Comparison of ENCODE assay signal across 20 mouse cellular contexts in genomic region chr9:7978502-7978901, GRCm38 (mm10). TPM values are rescaled to one million over a fixed set of nuclear protein-coding genes. Genes with fewer than 3 reads are reported as not detected.
DNase-seq lines count a peak whose midpoint lies in the region; ATAC-seq and TF ChIP-seq lines count a peak whose summit lies in the region.
"Had no signal": no experiment of that assay in that cellular context is flagged by ENCODE, and none has a peak within 500 bp of the region (broad histone marks: within the 10 kb centered on the region; RNA-seq: fewer than 3 reads in every experiment).

No protein-coding gene starts in this region.

- no peak for TF ChIP-seq POLR2A in lung, adult 2 months (IDR thresholded peaks at IDR 0.05; ENCODE audit: borderline replicate concordance, extremely low read depth, low read depth, low read length)
- no peak for TF ChIP-seq POLR2A in small intestine, adult 2 months (IDR thresholded peaks at IDR 0.05; ENCODE audit: low read depth, low read length)

- H3K27ac ChIP-seq in heart, embryonic 15.5 days = peak overlapping the region; percentile 89; the same call in 1 of the 2 replicates
- H3K27ac ChIP-seq in ES-E14 (ENCODE audit: insufficient read depth, low read depth, low read length, poor library complexity, severe bottlenecking) = no peak overlapping the region
- H3K27ac ChIP-seq in small intestine, adult 2 months (ENCODE audit: insufficient read depth, low read depth, low read length) = no peak overlapping the region
- H3K27ac ChIP-seq: limb, embryonic 13.5 days; macrophage; midbrain, embryonic 15.5 days; neural tube, embryonic 13.5 days had no signal

- no peaks in the 10 kb centered on the region for H3K9me3 ChIP-seq in heart, embryonic 15.5 days (replicated peaks)
- no peaks in the 10 kb centered on the region for H3K9me3 ChIP-seq in ES-E14 (ENCODE audit: control insufficient read depth, insufficient read depth, low read depth, low read length)
- H3K9me3 ChIP-seq: limb, embryonic 13.5 days; midbrain, embryonic 15.5 days; neural tube, embryonic 13.5 days had no signal

- WGBS in heart, embryonic 15.5 days = 85% methylated on average over 3 of the region's 3 CpGs
- WGBS in lung, adult 2 months = 68% methylated on average over 3 of the region's 3 CpGs
- WGBS in small intestine, adult 2 months = 86% methylated on average over 3 of the region's 3 CpGs

- no peak overlapping the region for H3K9ac ChIP-seq in heart, embryonic 15.5 days
- H3K9ac ChIP-seq in ES-E14 (ENCODE audit: insufficient read depth, low read depth, low read length, poor library complexity, severe bottlenecking) = no peak overlapping the region
- H3K9ac ChIP-seq: limb, embryonic 13.5 days; midbrain, embryonic 15.5 days; neural tube, embryonic 13.5 days had no signal

- no peak for DNase-seq in heart, adult 8-10 months (ENCODE audit: low spot score)
- no peak for DNase-seq in lung, adult 2 months
- no peak for DNase-seq in lung, postnatal 25 days (ENCODE audit: low spot score)
- DNase-seq in ES-E14 (ENCODE audit: low read depth, low spot score) = no peak
- DNase-seq in right cerebral cortex, postnatal 10 days (ENCODE audit: low spot score in 2 of 2) = no peak
- no peak for DNase-seq in right cerebral cortex, postnatal 36 days (ENCODE audit: low spot score in 2 of 2)
- DNase-seq: cerebellum, adult 2 months; embryo, embryonic 11 days; heart, postnatal 14 days; kidney, postnatal 25 days; right cerebral cortex, adult 18-20 months had no signal

- in situ Hi-C loops in ES-E14 (cut with MboI; ENCODE audit: low sequenced_read_pairs in 2 of 2, unreplicated experiment in 2 of 2) = no loop called here

- ATAC-seq in heart, embryonic 15.5 days (replicated peaks; ENCODE audit: insufficient number of reproducible peaks, insufficient read depth, low FRiP score, low read depth) = no peak
- ATAC-seq: activated CD4-positive, CD25-positive, alpha-beta regulatory T cell, adult 4 months; inflammation-experienced regulatory T-cells, adult 6 months; midbrain, embryonic 15.5 days had no signal

- H3K27me3 ChIP-seq in heart, embryonic 15.5 days = no peaks in the 10 kb centered on the region
- no peaks in the 10 kb centered on the region for H3K27me3 ChIP-seq in small intestine, adult 2 months (ENCODE audit: control insufficient read depth, insufficient read depth, low read length)
- H3K27me3 ChIP-seq: limb, embryonic 13.5 days; midbrain, embryonic 15.5 days; neural tube, embryonic 13.5 days had no signal

- H3K36me3 ChIP-seq in heart, embryonic 15.5 days = peaks cover 3% of the 10 kb centered on the region; the same call in 1 of the 2 replicates
- H3K36me3 ChIP-seq in ES-E14 (ENCODE audit: control insufficient read depth, insufficient read depth, low read length, poor library complexity, severe bottlenecking) = peaks cover 6% of the 10 kb centered on the region
- H3K36me3 ChIP-seq in small intestine, adult 2 months (ENCODE audit: control insufficient read depth, insufficient read depth, low read length) = peaks cover 4% of the 10 kb centered on the region; the same call in 1 of the 2 replicates
- H3K36me3 ChIP-seq: midbrain, embryonic 15.5 days had no signal

- H3K4me1 ChIP-seq in heart, embryonic 15.5 days (replicated peaks) = peaks cover 50% of the 10 kb centered on the region
- peaks cover 19% of the 10 kb centered on the region for H3K4me1 ChIP-seq in lung, adult 2 months (ENCODE audit: control insufficient read depth, insufficient read depth, low read length)
- peaks cover 3 to 5% of the 10 kb centered on the region in 2 experiments; a peak in 3 of 4 replicates for H3K4me1 ChIP-seq in ES-E14 (ENCODE audit: control insufficient read depth in 2 of 2, insufficient read depth in 2 of 2, low read length in 2 of 2, poor library complexity in 1 of 2)
- H3K4me1 ChIP-seq in small intestine, adult 2 months (ENCODE audit: control insufficient read depth, insufficient read depth, insufficient read length, low read length) = no peaks in the 10 kb centered on the region; the same call in 1 of the 2 replicates
- H3K4me1 ChIP-seq: midbrain, embryonic 15.5 days; neural tube, embryonic 13.5 days had no signal

- TF ChIP-seq CTCF in lung, adult 2 months (IDR thresholded peaks at IDR 0.05; ENCODE audit: insufficient read depth, low read length) = peak; percentile 56; the same call in 1 of the 2 replicates
- TF ChIP-seq CTCF in small intestine, adult 2 months (IDR thresholded peaks at IDR 0.05; ENCODE audit: extremely low read depth, insufficient read length, insufficient replicate concordance, low read depth, low read length) = peak; percentile 33; the same call in 1 of the 2 replicates

- no peak overlapping the region for H3K4me3 ChIP-seq in heart, embryonic 15.5 days
- H3K4me3 ChIP-seq in lung, adult 2 months (replicated peaks; ENCODE audit: extremely low read depth, low read depth, low read length) = no peak overlapping the region
- no peak overlapping the region for H3K4me3 ChIP-seq in ES-E14 (ENCODE audit: insufficient read depth in 1 of 2, low read depth in 1 of 2, low read length in 2 of 2, poor library complexity in 1 of 2, severe bottlenecking in 1 of 2)
- no peak overlapping the region for H3K4me3 ChIP-seq in small intestine, adult 2 months (ENCODE audit: low read depth, low read length)
- H3K4me3 ChIP-seq: erythroblast, embryonic 14.5 days; limb, embryonic 13.5 days; midbrain, embryonic 15.5 days; neural tube, embryonic 13.5 days had no signal

- no peak overlapping the region for H3K4me2 ChIP-seq in heart, embryonic 15.5 days
- H3K4me2 ChIP-seq: limb, embryonic 13.5 days; midbrain, embryonic 15.5 days; neural tube, embryonic 13.5 days had no signal

TF ChIP-seq in ES-E14, 5 proteins besides CTCF, POLR2A, EP300 and RAD21:
- TF ChIP-seq HCFC1 (IDR thresholded peaks at IDR 0.05; ENCODE audit: borderline replicate concordance, insufficient read depth, low read length) (no peak), ZC3H11A (IDR thresholded peaks at IDR 0.05; ENCODE audit: borderline replicate concordance, low read depth, low read length) (0 out of 2 replicates have a peak, but pooled peaks have one; percentile 3)

RNA-seq across cellular contexts. Expression of gene Yap1, which starts 25.9 kb away (rescaled TPM):
- polyA plus RNA-seq in heart, embryonic 15.5 days (2015; fragmentation: Nextera tagmentation; extraction: Ambion mirVana) = 19.8 and 24.3 TPM in 2 replicates
- 10 to 100 TPM; 68.5 to 92.9 (median 77.7) TPM for total RNA-seq in heart, adult 8-10 months (2022)
- polyA plus RNA-seq in lung, adult 2 months (2012; rRNA removed) = 59.4 and 76.6 TPM in 2 replicates
- 50.4 and 58.5 TPM in 2 replicates for total RNA-seq in ES-E14 (2012; rRNA removed)
- 32.7 and 46.6 TPM in 2 replicates for polyA plus RNA-seq in small intestine, adult 2 months (2012; rRNA removed)
- polyA plus RNA-seq: activated CD4-positive, CD25-positive, alpha-beta regulatory T cell, adult 4 months; erythroblast, embryonic 14.5 days; inflammation-experienced regulatory T-cells, adult 6 months had no signal
